Mouse (Mus musculus): Measurements from ENCODE around the gene Gm13305. TPM values are rescaled to one million over a fixed set of nuclear protein-coding genes. Genes with fewer than 3 reads are reported as not detected.

Gm13305 gene
- polyA plus RNA-seq (2021; fragmentation: Nextera tagmentation) = 0.94 and 1.3 TPM in 2 replicates
- long read RNA-seq, experiment 1 = 0 reads
- long read RNA-seq, experiment 2, partial matches to known transcripts = 0 of 1 reads
- long read RNA-seq, experiment 2, other reads (novel, unspliced or antisense) = 1 of 1 reads

DNA sequence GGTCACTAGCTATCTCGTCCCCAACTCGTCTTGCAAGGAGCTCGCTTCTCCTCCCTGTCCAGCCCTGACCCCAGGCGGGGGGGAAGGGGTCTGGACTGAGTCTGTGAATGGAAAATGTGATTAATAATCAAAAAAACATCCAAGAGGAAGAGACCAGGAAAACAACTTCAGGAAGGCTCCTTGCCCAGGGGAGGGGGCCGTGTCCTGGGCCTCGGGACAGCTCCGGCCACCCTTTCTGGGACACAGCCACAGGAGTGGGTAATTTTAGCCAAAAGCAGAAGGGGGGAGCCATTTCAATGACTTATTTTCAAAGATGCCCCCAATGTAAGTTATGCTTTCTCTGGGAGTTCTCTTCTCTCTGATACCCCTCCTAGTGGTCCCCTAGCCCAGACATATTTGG lies at the start of gene Gm13305:
Gene Gm13305 (minus strand): TSS at position 101 of the 400 bp plus-strand sequence.

DNA sequence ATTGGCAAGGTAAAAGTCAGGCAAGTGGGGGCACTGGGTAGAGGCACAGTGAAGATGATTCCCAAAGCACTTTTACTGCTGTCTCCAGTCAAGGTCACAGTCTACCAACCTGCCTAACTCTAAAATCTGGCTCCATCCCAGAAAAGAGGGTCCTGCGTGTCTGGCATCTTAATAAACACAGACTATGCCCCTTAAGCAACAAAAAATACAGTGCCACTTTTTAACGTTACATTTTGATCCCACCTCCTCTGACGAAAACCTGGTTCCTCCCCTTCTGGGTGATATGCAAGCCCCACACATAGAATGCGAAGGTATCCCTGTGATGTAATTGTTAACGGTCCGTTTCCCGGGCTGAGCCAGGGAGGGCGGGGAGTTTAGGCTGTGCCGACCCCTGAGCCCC lies 15.3 kb downstream of the Gm13305 start, which contains the start of gene Gm13306:
Gene Gm13306 (plus strand): TSS at position 301 of the 400 bp plus-strand sequence.

DNA sequence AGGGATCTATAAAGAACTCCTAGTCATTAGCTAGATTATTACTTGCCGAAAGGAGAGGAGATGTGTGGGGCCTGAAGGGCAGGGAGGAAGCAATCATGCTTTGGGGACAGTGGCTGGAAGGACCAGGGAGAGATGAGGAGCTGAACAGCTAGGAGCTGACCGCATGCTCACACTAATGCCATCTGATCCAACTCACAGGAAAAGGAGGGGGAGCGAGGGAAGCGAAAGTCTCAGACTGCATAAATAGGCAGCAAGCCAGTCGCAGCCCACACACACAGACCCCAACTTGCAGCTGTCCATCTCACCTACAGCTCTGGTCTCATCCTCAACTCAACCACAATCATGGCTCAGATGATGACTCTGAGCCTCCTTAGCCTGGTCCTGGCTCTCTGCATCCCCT lies 53.9 kb downstream of the Gm13305 start, which contains the start of gene Gm13304:
Gene Gm13304 (plus strand): TSS at position 301 of the 400 bp plus-strand sequence.

Other genes starting within 250 kb of the Gm13305 start
- 5.8 and 6.8 TPM in 2 replicates for gene Gm20878, start 227.0 kb downstream of the Gm13305 start, polyA plus RNA-seq (2021; fragmentation: Nextera tagmentation)
- gene Fam205a4, start 202.5 kb downstream of the Gm13305 start, polyA plus RNA-seq (2021; fragmentation: Nextera tagmentation) = 0.38 and 1.1 TPM in 2 replicates
- gene Gm21093, start 133.9 kb downstream of the Gm13305 start, polyA plus RNA-seq (2021; fragmentation: Nextera tagmentation) = 0.94 and 1.6 TPM in 2 replicates
- not detected in 2 replicates for gene Gm3893, start 77.4 kb downstream of the Gm13305 start, polyA plus RNA-seq (2021; fragmentation: Nextera tagmentation)
- gene Gm13304, start 53.8 kb downstream of the Gm13305 start, polyA plus RNA-seq (2021; fragmentation: Nextera tagmentation) = 7.3 TPM in 1 of 2 replicates, not detected in the other
- 3.3 and 3.7 TPM in 2 replicates for gene Gm13306, start 15.2 kb downstream of the Gm13305 start, polyA plus RNA-seq (2021; fragmentation: Nextera tagmentation)
- gene Gm10600, start 72.0 kb upstream of the Gm13305 start, polyA plus RNA-seq (2021; fragmentation: Nextera tagmentation) = 1.2 TPM in 1 of 2 replicates, not detected in the other
- gene Ccl21b, start 87.2 kb upstream of the Gm13305 start, polyA plus RNA-seq (2021; fragmentation: Nextera tagmentation) = not detected in 2 replicates
- gene Gm21953, start 125.7 kb upstream of the Gm13305 start, polyA plus RNA-seq (2021; fragmentation: Nextera tagmentation) = 1.7 TPM in 1 of 2 replicates, not detected in the other
- gene Fam205a3, start 149.7 kb upstream of the Gm13305 start, polyA plus RNA-seq (2021; fragmentation: Nextera tagmentation) = 0.31 TPM in 1 of 2 replicates, not detected in the other